Mouse (Mus musculus) spleen, adult 2 months (tissue): ENCODE measurements around the gene Zfp217. TPM values are rescaled to one million over a fixed set of nuclear protein-coding genes. Genes with fewer than 3 reads are reported as not detected.
A peak's percentile ranks its signal among the peaks of the same experiment; 100 is the strongest.

Experiments
- DNase-seq, 2 experiments: peaks; one replicate each; pipeline versions ENCODE4 v3.0.0 to v3.0.0-alpha.2; 2012 to 2021; ENCODE audit warnings: low spot score in 2 of 2, low read depth in 1 of 2
- H3K27ac ChIP-seq: fragments of 200-500 bp; 2 replicates; pipeline ENCODE4 v1.5.1; 2012; ENCODE audit warnings: low read length, inconsistent platforms; ENCODE audit not compliant: insufficient read depth
- H3K27me3 ChIP-seq: fragments of 200-500 bp; 2 replicates; pipeline ENCODE4 v1.6.1; 2012; ENCODE audit warnings: mild to moderate bottlenecking, moderate library complexity, low read length, inconsistent platforms; ENCODE audit not compliant: control insufficient read depth, insufficient read depth
- H3K36me3 ChIP-seq: fragments of 200-500 bp; 2 replicates; pipeline ENCODE4 v1.6.1; 2012; ENCODE audit warnings: mild to moderate bottlenecking, low read length, inconsistent platforms; ENCODE audit not compliant: control insufficient read depth, insufficient read depth
- H3K4me1 ChIP-seq: fragments of 200-500 bp; 2 replicates; pipeline ENCODE4 v1.6.1; 2011; ENCODE audit warnings: inconsistent platforms; ENCODE audit not compliant: control insufficient read depth, insufficient read depth, insufficient read length
- H3K4me3 ChIP-seq: fragments of 200-500 bp; 2 replicates; pipeline ENCODE4 v1.5.1; 2011; ENCODE audit warnings: mild to moderate bottlenecking, inconsistent platforms; ENCODE audit not compliant: insufficient read depth, insufficient read length; ENCODE audit errors: extremely low read depth
- CTCF ChIP-seq: fragments of 200-500 bp; IDR thresholded peaks from 2 replicates; pipeline ENCODE4 v1.5.1; 2011; ENCODE audit warnings: mild to moderate bottlenecking, inconsistent platforms; ENCODE audit not compliant: insufficient read depth, insufficient read length, insufficient replicate concordance; ENCODE audit errors: extremely low read depth
- POLR2A ChIP-seq: fragments of 200-500 bp; IDR thresholded peaks from 2 replicates; pipeline ENCODE4 v1.6.1; 2011; ENCODE audit warnings: low read depth, low read length, inconsistent platforms
- WGBS: fragments of 180-500 bp; shearing (Covaris S2); methylation state at CpG from one replicate; pipeline ENCODE4 v1.1.7; 2018; 5-methylcytosine and 5-hydroxymethylcytosine counted together
- polyA plus RNA-seq: library from polyadenylated mRNA; depleted of rRNA; stranded (reverse); fragments of >200 nt; gene quantifications from 2 replicates; pipeline ENCODE4 v1.2.3, GENCODE M21; 2012

Gene Zfp217
- polyA plus RNA-seq, 1 experiment, result 20.6 TPM

DNA sequence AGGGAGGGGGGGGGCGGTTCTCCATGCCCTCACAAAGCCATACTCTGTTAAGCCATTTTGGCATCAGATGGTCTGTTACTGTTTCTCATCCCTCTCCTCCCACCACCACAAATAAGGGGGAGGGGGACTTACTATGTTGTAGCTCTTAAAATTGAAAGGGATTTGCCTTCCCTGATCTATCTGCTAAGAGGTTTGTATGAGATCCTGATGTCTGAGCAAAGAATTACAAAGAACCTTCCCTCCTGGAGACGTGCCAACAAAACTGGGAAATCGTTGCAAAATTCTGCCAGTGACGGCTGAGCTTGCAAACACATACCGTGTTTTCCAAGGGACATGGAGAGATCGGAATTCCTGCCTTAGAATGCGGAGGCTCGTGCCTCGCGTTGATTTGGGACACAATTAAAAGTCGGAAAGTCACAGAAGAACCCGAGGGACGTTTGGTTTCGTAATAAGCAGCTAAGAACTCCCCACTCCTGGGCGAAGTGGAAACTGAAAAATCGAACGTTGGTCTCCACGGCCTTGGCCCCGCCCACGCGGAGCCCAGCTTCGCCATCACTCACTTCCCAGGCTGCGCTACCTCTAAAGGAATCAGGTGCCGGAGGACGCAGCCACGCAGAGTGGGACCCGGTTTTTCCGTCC lies 14.7 kb downstream of the Zfp217 start:
- Histone ChIP-seq H3K4me3 (peak overlapping the region; percentile 64), H3K27me3 (no peaks in the 10 kb centered on the region), H3K36me3 (no peaks in the 10 kb centered on the region), H3K4me1 (peaks cover 3% of the 10 kb centered on the region), H3K27ac (peak overlapping the region; percentile 82)
- TF ChIP-seq CTCF, result no peak
- no peak; the same call in 1 of the 2 replicates for TF ChIP-seq POLR2A
- peak in 1 of 2 experiments; percentile 58 for DNase-seq
- 2% methylated on average over 28 of the region's 28 CpGs for WGBS

DNA sequence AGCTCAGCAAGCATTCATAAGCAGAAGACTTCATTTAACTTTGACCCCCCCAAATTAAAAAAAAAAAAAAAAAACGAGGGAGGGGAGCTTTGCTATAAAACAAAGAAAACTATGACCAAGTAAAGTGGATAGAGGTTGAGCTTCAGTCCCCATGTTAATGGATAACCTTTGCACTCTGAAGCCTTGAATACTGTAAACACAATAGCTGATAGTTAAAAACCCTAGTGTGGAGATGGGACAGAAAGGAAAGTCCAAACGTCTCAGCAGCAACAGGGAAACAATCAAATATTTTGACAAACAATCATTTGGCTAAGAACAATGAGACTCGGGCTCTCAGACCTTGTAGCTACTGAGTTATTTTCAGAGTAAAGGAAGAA lies 15.2 kb downstream of the Zfp217 start:
- TF ChIP-seq CTCF (no peak), POLR2A (no peak)
- Histone ChIP-seq H3K27ac (peak overlapping the region; percentile 82), H3K4me3 (peak overlapping the region; percentile 64), H3K4me1 (peaks cover 6% of the 10 kb centered on the region), H3K36me3 (no peaks in the 10 kb centered on the region), H3K27me3 (no peaks in the 10 kb centered on the region)
- no peak for DNase-seq
- WGBS, result 0% methylated on average over 3 of the region's 3 CpGs

DNA sequence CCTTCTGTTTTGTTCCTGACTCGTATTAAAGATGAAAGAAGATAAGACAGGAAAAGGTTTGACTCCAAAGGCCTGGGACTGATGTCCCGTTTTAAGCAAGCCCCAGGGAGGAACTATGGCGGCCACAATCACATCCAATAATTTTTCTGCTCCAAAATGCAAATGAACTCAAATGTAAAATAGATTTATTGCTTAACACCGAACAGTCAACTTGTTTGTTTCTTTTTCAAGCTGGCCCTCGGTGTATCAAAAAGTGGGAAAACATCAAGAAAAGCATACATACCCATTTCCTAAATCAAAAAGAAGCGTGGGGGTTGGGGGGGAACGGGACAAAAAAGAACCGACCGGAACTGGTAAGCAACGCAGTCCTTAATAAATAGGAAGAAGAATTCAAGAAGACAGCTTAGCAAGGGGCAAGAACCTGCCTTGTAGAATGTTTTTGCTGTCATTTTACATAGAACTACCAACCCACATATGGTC lies 15.9 kb downstream of the Zfp217 start:
- Histone ChIP-seq H3K27me3 (no peaks in the 10 kb centered on the region), H3K4me1 (peaks cover 12% of the 10 kb centered on the region), H3K4me3 (peak overlapping the region; percentile 50), H3K36me3 (no peaks in the 10 kb centered on the region), H3K27ac (peak overlapping the region; percentile 44; the same call in 1 of the 2 replicates)
- TF ChIP-seq CTCF (no peak), POLR2A (no peak)
- DNase-seq, result no peak
- WGBS, result 1% methylated on average over 10 of the region's 10 CpGs

DNA sequence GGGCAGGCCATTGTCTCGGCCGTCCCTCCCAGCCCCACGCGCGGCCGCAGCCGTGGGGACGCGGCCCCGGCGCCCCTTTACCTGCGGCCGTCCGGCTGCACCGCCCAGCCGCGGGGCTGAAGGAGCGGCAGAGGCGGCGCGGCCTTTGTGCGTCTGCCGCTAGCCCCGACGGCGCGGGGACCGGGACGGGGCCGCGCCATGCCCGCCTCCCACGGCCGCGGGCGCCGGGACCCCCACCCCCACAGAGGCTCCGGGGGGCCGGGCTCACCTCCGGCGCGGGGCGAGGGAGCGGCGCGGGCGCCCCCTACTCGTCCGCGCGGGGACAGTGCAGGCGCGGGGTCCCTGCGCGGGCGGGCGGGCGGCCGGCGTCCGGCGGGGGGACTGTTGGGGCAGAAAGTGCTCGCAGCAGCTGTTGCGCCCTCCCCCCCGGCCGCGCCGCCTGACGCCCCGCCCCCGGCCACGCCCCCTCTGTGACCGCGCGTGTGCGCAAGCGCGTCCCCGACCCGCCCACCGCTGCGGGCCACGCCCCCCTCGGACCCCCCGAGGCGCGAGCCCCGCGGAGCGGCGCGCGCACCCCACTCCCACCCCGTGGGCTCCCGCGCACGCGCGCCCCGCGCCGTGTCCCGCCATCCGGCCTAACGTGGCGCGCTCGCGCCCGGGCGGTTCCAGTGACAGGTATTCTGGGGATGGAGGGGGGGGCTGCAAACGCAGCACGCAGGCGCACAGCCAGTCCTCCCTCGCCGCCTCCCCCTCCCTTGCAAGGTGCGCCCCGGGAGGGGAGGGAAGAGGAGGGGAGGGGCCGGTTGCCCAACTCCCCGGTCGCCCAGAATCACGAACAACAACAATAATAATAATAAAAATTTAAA lies 16.9 kb downstream of the Zfp217 start:
- H3K27ac ChIP-seq, result peak overlapping the region; percentile 99
- peak overlapping the region; percentile 98 for H3K4me3 ChIP-seq
- under 1% methylated on average over 91 of the region's 122 CpGs for WGBS
- peak; percentile 68 to 81 for DNase-seq
- H3K36me3 ChIP-seq, result no peaks in the 10 kb centered on the region; the same call in 1 of the 2 replicates
- no peak for TF ChIP-seq CTCF
- 0 out of 2 replicates have a peak, but pooled peaks have one; percentile 8 for TF ChIP-seq POLR2A
- peaks cover 17% of the 10 kb centered on the region for H3K4me1 ChIP-seq
- no peaks in the 10 kb centered on the region for H3K27me3 ChIP-seq

DNA sequence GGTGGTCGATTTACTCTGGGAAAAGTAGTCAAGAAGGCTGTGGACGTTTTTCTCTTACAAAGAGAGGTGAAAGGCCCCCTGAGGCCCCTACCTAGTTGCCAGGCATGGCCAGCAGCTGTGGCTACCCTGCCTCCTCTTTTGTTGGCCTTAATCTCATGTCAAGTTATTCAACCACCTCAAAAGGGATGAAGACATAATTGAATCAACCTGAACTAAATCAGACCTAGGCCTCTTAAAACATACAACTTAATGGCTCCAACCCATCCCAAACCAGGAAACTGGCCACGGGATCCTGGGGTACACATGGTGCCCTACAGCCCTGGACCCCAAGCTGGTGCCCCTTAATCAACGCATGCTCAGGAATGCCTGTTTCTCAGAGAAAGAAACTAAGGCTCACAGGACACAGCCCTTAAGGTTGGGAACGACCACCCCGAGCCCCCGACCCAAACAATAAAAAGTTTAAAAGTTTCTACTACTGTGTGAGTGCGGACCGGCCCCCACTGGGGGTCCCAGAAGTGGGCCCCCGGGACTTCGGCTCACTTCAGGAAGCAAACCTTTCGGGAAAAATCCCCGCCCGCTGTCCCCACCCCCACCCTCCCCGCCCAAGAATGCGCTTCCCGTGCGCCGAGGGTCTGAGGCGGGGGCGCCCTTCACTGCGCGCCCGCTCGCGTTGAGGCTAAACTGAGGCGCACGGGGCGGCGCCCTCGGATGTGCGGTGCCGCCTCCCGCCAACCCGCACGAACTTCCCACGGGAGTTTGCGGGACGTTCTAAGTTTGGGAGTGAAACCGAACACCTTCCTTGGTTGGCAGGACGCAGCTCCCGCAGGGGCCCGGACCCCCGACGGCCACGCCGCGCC lies 17.8 kb downstream of the Zfp217 start:
- peak in 1 of 2 experiments; percentile 41 for DNase-seq
- TF ChIP-seq POLR2A, result no peak
- TF ChIP-seq CTCF, result no peak
- peak overlapping the region; percentile 98 for H3K4me3 ChIP-seq
- no peaks in the 10 kb centered on the region; the same call in 1 of the 2 replicates for H3K36me3 ChIP-seq
- H3K27ac ChIP-seq, result peak overlapping the region; percentile 99
- WGBS, result under 1% methylated on average over 47 of the region's 48 CpGs
- no peaks in the 10 kb centered on the region for H3K27me3 ChIP-seq
- peaks cover 24% of the 10 kb centered on the region for H3K4me1 ChIP-seq

DNA sequence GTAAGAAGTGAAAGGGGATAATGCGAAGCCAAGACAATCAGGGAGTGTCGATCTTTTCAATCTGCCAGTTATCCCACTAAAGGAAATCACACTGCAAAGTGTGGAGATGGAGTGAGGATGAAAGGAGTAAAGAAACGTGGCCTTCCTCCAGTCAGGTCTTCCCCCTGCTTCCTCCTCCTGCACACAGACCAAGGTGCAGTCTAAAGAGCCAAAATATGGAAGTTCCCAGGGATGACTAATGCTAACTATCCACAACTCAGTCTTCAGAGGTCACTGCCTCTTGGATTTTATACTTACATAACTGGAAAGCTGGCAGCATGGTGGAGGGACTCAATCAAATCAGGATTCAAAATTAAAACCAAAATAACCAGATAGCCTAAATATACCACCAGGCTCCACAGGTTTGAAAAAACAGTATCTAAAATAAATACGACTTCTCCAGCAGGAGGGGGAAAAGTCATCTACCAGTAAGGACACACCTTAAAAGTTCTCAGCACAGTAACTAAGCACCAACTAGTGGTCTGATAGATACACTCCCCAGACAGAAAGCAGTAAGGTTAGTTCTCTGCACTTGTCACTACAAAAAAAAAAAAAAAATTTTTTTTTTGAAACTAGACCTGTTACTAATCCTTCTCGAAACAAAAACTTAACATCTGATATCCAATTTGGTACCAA lies 18.5 kb downstream of the Zfp217 start:
- peak overlapping the region; percentile 98 for H3K4me3 ChIP-seq
- H3K27me3 ChIP-seq, result no peaks in the 10 kb centered on the region
- H3K36me3 ChIP-seq, result no peaks in the 10 kb centered on the region; the same call in 1 of the 2 replicates
- 4% methylated on average over 5 of the region's 5 CpGs for WGBS
- peaks cover 25% of the 10 kb centered on the region for H3K4me1 ChIP-seq
- H3K27ac ChIP-seq, result peak overlapping the region; percentile 99
- TF ChIP-seq CTCF (no peak), POLR2A (no peak)
- DNase-seq, result no peak
